Mouse (Mus musculus) heart, embryonic 14.5 days (tissue): ENCODE data around the gene Dcaf8. TPM values are rescaled to one million over a fixed set of nuclear protein-coding genes. Genes with fewer than 3 reads are reported as not detected.

Source experiments
- ATAC-seq: fragments of 200-750 bp; cut with Nextera tagmentation; 2 replicates; pipeline ENCODE4 v1.8.0; 2017; ENCODE audit warnings: low read depth, moderate TSS enrichment; ENCODE audit not compliant: insufficient number of reproducible peaks, insufficient read depth, low FRiP score
- H3K27ac ChIP-seq, 2 experiments: fragments of 200-500 bp in 1 of 2; fragments of 300-500 bp in 1 of 2; sonication (generic) in 1 of 2; replicated peaks in 1 of 2; 2 replicates each; pipeline ENCODE4 v1.5.1; 2012 to 2014; ENCODE audit warnings: low read depth in 2 of 2, low read length in 2 of 2, control low read depth in 1 of 2, mild to moderate bottlenecking in 1 of 2, mixed read lengths in 1 of 2; ENCODE audit not compliant: control insufficient read depth in 1 of 2, insufficient read depth in 1 of 2
- H3K27me3 ChIP-seq: fragments of 300-500 bp; sonication (generic); 2 replicates; pipeline ENCODE4 v1.6.1; 2014; ENCODE audit warnings: mild to moderate bottlenecking, low read length, control low read depth; ENCODE audit not compliant: control insufficient read depth, insufficient read depth
- H3K36me3 ChIP-seq: fragments of 300-500 bp; sonication (generic); 2 replicates; pipeline ENCODE4 v1.6.1; 2014; ENCODE audit warnings: mild to moderate bottlenecking, control low read depth, low read length, mixed read lengths; ENCODE audit not compliant: control insufficient read depth, insufficient read depth
- H3K4me1 ChIP-seq, 2 experiments: fragments of 200-500 bp in 1 of 2; fragments of 300-500 bp in 1 of 2; sonication (generic) in 1 of 2; 2 replicates each; pipeline ENCODE4 v1.6.1; 2012 to 2014; ENCODE audit warnings: low read length in 2 of 2, control low read depth in 1 of 2, mixed read lengths in 1 of 2; ENCODE audit not compliant: control insufficient read depth in 2 of 2, insufficient read depth in 2 of 2
- H3K4me2 ChIP-seq: fragments of 300-500 bp; sonication (generic); 2 replicates; pipeline ENCODE4 v1.6.1; 2014; ENCODE audit warnings: mild to moderate bottlenecking, low read length
- H3K4me3 ChIP-seq, 2 experiments: fragments of 200-500 bp in 1 of 2; fragments of 300-500 bp in 1 of 2; sonication (generic) in 1 of 2; 2 replicates each; pipeline ENCODE4 v1.5.1; 2012 to 2014; ENCODE audit warnings: low read length in 2 of 2, mild to moderate bottlenecking in 2 of 2, control low read depth in 1 of 2, low read depth in 1 of 2, moderate library complexity in 1 of 2; ENCODE audit not compliant: control insufficient read depth in 1 of 2, insufficient read depth in 1 of 2
- H3K9ac ChIP-seq: fragments of 300-500 bp; sonication (generic); 2 replicates; pipeline ENCODE4 v1.6.1; 2014; ENCODE audit warnings: mild to moderate bottlenecking, low read length
- H3K9me3 ChIP-seq: fragments of 300-500 bp; sonication (generic); 2 replicates; pipeline ENCODE4 v1.6.1; 2016; ENCODE audit warnings: low read length, control low read depth; ENCODE audit not compliant: control insufficient read depth
- WGBS: fragments of 180-500 bp; shearing (Covaris S2); extraction: QIAGEN DNeasy Blood & Tissue Kit; methylation state at CpG from one replicate; pipeline ENCODE4 v1.1.7; 2014; 5-methylcytosine and 5-hydroxymethylcytosine counted together
- polyA plus RNA-seq: library from polyadenylated mRNA; unstranded; fragments of >200 nt; fragmentation: Nextera tagmentation; extraction: Ambion mirVana; gene quantifications from 2 replicates; pipeline ENCODE4 v1.2.1, GENCODE M21; 2014

The Dcaf8 gene
- polyA plus RNA-seq, 1 experiment from 2014 or later = 104 TPM

DNA sequence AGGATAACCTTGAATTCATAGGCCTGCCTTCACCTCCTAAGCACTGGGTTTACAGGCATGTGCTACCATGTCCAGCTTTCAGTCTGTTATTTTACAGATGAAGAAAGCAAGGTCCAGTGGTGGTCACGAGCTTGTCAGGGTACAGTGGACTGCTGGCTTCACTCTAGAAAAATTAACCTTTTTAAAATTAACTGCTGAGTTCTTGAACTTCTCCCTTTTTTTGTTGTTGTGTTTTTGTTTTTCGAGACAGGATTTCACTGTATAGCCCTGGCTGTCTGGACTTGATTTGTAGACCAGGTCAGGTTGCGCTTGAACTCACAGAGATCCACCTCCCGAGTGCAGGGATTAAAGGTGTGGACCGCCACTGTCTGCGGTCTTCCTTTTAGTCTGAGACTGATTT lies 15.1 kb downstream of the Dcaf8 start:
- peaks cover 41% of the 10 kb centered on the region for H3K36me3 ChIP-seq
- 87% methylated on average over 6 of the region's 6 CpGs for WGBS
- no peak overlapping the region for H3K4me3 ChIP-seq
- H3K9ac ChIP-seq = no peak overlapping the region
- H3K4me1 ChIP-seq = peaks cover 2 to 17% of the 10 kb centered on the region in 2 experiments; a peak in 3 of 4 replicates
- no peaks in the 10 kb centered on the region for H3K9me3 ChIP-seq
- no peaks in the 10 kb centered on the region for H3K27me3 ChIP-seq
- H3K4me2 ChIP-seq = no peak overlapping the region
- ATAC-seq = no peak
- H3K27ac ChIP-seq = no peak overlapping the region

- no peak overlapping the region for H3K4me3 ChIP-seq
- H3K9me3 ChIP-seq = no peaks in the 10 kb centered on the region
- H3K4me2 ChIP-seq = no peak overlapping the region
- no peak overlapping the region for H3K9ac ChIP-seq
- WGBS = 95% methylated on average over 5 of the region's 5 CpGs
- H3K4me1 ChIP-seq = no peaks in the 10 kb centered on the region; a peak in 1 of 4 replicates
- H3K36me3 ChIP-seq = peaks cover 76% of the 10 kb centered on the region
- no peak for ATAC-seq
- H3K27me3 ChIP-seq = no peaks in the 10 kb centered on the region
- H3K27ac ChIP-seq = no peak overlapping the region
These were observed 20.0 kb downstream of the Dcaf8 start for GRCm38 (mm10) chr1:172167911-172168310.

DNA sequence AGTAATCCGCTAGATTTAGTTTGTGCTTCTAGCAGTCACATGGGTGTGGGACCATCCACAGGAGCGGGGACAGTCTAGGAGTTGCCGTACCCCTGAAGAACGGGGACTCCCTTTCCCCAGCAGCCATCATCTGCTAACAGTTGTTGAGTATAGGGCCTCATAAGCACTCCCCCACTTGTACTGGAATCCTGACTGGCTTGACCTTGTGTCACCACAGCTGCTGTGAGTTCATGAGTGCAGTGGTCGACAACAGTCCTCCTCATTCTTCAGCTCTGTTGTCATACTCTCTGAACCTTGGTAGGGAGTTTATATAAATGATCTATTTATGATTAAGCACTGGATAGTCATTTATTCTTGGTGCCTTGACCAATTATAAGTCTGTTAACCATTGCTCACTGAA lies 21.9 kb downstream of the Dcaf8 start:
- no peak overlapping the region for H3K9ac ChIP-seq
- H3K4me3 ChIP-seq = no peak overlapping the region
- no peak overlapping the region for H3K27ac ChIP-seq
- 88% methylated on average over 5 of the region's 5 CpGs for WGBS
- H3K27me3 ChIP-seq = no peaks in the 10 kb centered on the region
- peaks cover 91% of the 10 kb centered on the region for H3K36me3 ChIP-seq
- H3K4me2 ChIP-seq = no peak overlapping the region
- H3K4me1 ChIP-seq = peaks cover 4 to 7% of the 10 kb centered on the region in 2 experiments
- no peak for ATAC-seq
- H3K9me3 ChIP-seq = no peaks in the 10 kb centered on the region

DNA sequence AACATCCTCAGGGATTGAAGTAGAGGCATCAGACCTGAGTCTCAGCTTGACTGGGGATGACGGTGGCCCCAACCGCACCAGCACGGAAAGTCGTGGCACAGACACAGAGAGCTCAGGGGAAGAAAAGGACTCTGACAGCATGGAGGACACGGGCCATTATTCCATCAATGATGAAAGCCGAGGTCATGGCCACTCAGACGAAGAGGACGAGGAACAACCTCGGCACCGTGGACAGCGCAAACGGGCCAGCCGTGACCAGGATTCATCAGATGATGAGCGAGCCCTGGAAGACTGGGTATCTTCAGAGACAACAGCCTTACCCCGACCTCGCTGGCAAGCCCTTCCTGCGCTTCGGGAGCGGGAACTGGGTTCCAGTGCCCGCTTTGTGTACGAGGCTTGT lies 24.5 kb downstream of the Dcaf8 start:
- Histone ChIP-seq H3K4me3 (no peak overlapping the region), H3K27me3 (no peaks in the 10 kb centered on the region), H3K9ac (no peak overlapping the region), H3K4me2 (no peak overlapping the region), H3K4me1 (peaks cover 4 to 7% of the 10 kb centered on the region in 2 experiments), H3K36me3 (peaks cover 90% of the 10 kb centered on the region), H3K27ac (no peak overlapping the region), H3K9me3 (no peaks in the 10 kb centered on the region)
- WGBS = 94% methylated on average over 21 of the region's 21 CpGs
- no peak for ATAC-seq

GRCm38 (mm10) chr1:172173181-172173580 lies 25.3 kb downstream of the Dcaf8 start:
- Histone ChIP-seq H3K9ac (no peak overlapping the region), H3K4me1 (peaks cover 4 to 7% of the 10 kb centered on the region in 2 experiments), H3K9me3 (no peaks in the 10 kb centered on the region), H3K36me3 (peaks cover 90% of the 10 kb centered on the region), H3K4me3 (no peak overlapping the region), H3K4me2 (no peak overlapping the region), H3K27ac (no peak overlapping the region), H3K27me3 (no peaks in the 10 kb centered on the region)
- no peak for ATAC-seq
- WGBS = 86% methylated on average over 5 of the region's 5 CpGs

- H3K9me3 ChIP-seq = no peaks in the 10 kb centered on the region
- H3K9ac ChIP-seq = no peak overlapping the region
- no peak overlapping the region for H3K27ac ChIP-seq
- no peak for ATAC-seq
- H3K4me3 ChIP-seq = no peak overlapping the region
- H3K27me3 ChIP-seq = no peaks in the 10 kb centered on the region
- H3K36me3 ChIP-seq = peaks cover 96% of the 10 kb centered on the region
- peaks cover 4 to 7% of the 10 kb centered on the region in 2 experiments for H3K4me1 ChIP-seq
- H3K4me2 ChIP-seq = no peak overlapping the region
- 89% methylated on average over 7 of the region's 7 CpGs for WGBS
These were observed 29.9 kb downstream of the Dcaf8 start for GRCm38 (mm10) chr1:172177791-172178190.

DNA sequence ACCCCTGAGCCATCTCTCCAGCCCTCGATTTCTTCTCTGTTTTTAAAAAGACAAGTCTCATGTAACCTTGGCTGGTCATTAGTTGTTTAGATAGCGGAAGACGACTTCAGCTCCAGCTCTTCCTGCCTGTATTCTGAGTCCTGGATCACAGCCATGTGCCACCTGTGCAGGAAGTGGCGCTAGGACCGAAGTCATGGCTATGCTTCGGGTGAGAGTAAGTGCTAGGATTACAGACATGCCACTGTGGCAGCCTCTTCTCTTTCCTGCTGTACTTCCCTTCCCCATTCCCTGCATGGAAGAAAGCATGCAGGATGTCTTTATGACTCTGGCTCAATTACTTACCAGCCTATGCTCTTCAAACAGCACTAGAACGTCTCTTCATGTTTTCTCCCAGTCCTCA lies 31.2 kb downstream of the Dcaf8 start:
- Histone ChIP-seq H3K4me3 (no peak overlapping the region), H3K9ac (no peak overlapping the region), H3K27me3 (no peaks in the 10 kb centered on the region), H3K4me1 (peaks cover under 1 to 3% of the 10 kb centered on the region in 2 experiments), H3K4me2 (no peak overlapping the region), H3K27ac (no peak overlapping the region), H3K36me3 (peaks cover 87% of the 10 kb centered on the region), H3K9me3 (no peaks in the 10 kb centered on the region)
- 62% methylated on average over 7 of the region's 7 CpGs for WGBS
- ATAC-seq = no peak

GRCm38 (mm10) chr1:172180881-172181280 lies 33.0 kb downstream of the Dcaf8 start:
- WGBS = 77% methylated on average over 4 of the region's 4 CpGs
- Histone ChIP-seq H3K4me2 (no peak overlapping the region), H3K9ac (no peak overlapping the region), H3K27me3 (no peaks in the 10 kb centered on the region), H3K27ac (no peak overlapping the region), H3K4me3 (no peak overlapping the region), H3K9me3 (no peaks in the 10 kb centered on the region), H3K36me3 (peaks cover 83% of the 10 kb centered on the region), H3K4me1 (no peaks in the 10 kb centered on the region)
- no peak for ATAC-seq
